Mouse (Mus musculus): ENCODE measurements around the gene Dnajb14. TPM values are rescaled to one million over a fixed set of nuclear protein-coding genes. Genes with fewer than 3 reads are reported as not detected.

Gene Dnajb14
- polyA plus RNA-seq, 1 experiment, result 6.1 TPM

GRCm38 (mm10) chr3:137868094-137868913 is 829 bp downstream of the Dnajb14 start:
- Histone ChIP-seq H3K4me1 (ENCODE audit: control insufficient read depth, insufficient read depth, low read length) (peaks cover 4% of the 10 kb centered on the region; the same call in 1 of the 2 replicates), H3K4me3 (replicated peaks; ENCODE audit: extremely low read depth, low read depth, low read length) (peak overlapping the region; percentile 93)
- no peak for TF ChIP-seq POLR2A (IDR thresholded peaks at IDR 0.05; ENCODE audit: borderline replicate concordance, extremely low read depth, low read depth, low read length)
- no peak for TF ChIP-seq CTCF (IDR thresholded peaks at IDR 0.05; ENCODE audit: insufficient read depth, low read length)
- 3% methylated on average over 26 of the region's 26 CpGs for WGBS
- DNase-seq, result no peak

GRCm38 (mm10) chr3:137869395-137869794 is 1.9 kb downstream of the Dnajb14 start:
- DNase-seq, result no peak
- 92% methylated on average over 9 of the region's 9 CpGs for WGBS
- Histone ChIP-seq H3K4me1 (ENCODE audit: control insufficient read depth, insufficient read depth, low read length) (peaks cover 4% of the 10 kb centered on the region; the same call in 1 of the 2 replicates), H3K4me3 (replicated peaks; ENCODE audit: extremely low read depth, low read depth, low read length) (no peak overlapping the region)
- TF ChIP-seq POLR2A (IDR thresholded peaks at IDR 0.05; ENCODE audit: borderline replicate concordance, extremely low read depth, low read depth, low read length), result no peak
- no peak for TF ChIP-seq CTCF (IDR thresholded peaks at IDR 0.05; ENCODE audit: insufficient read depth, low read length)

- no peak for DNase-seq
- TF ChIP-seq POLR2A (IDR thresholded peaks at IDR 0.05; ENCODE audit: borderline replicate concordance, extremely low read depth, low read depth, low read length), result no peak
- TF ChIP-seq CTCF (IDR thresholded peaks at IDR 0.05; ENCODE audit: insufficient read depth, low read length), result no peak
- H3K4me3 ChIP-seq (replicated peaks; ENCODE audit: extremely low read depth, low read depth, low read length), result no peak overlapping the region
- 50% methylated on average over 3 of the region's 3 CpGs for WGBS
- H3K4me1 ChIP-seq (ENCODE audit: control insufficient read depth, insufficient read depth, low read length), result peaks cover 3% of the 10 kb centered on the region; the same call in 1 of the 2 replicates
These were observed 11.8 kb downstream of the Dnajb14 start for GRCm38 (mm10) chr3:137879313-137879712.

GRCm38 (mm10) chr3:137880109-137880748 is 12.8 kb downstream of the Dnajb14 start:
- peaks cover 3% of the 10 kb centered on the region; the same call in 1 of the 2 replicates for H3K4me1 ChIP-seq (ENCODE audit: control insufficient read depth, insufficient read depth, low read length)
- WGBS, result 33% methylated on average over 4 of the region's 4 CpGs
- DNase-seq, result no peak
- no peak for TF ChIP-seq CTCF (IDR thresholded peaks at IDR 0.05; ENCODE audit: insufficient read depth, low read length)
- no peak for TF ChIP-seq POLR2A (IDR thresholded peaks at IDR 0.05; ENCODE audit: borderline replicate concordance, extremely low read depth, low read depth, low read length)
- no peak overlapping the region for H3K4me3 ChIP-seq (replicated peaks; ENCODE audit: extremely low read depth, low read depth, low read length)

- Histone ChIP-seq H3K4me1 (ENCODE audit: control insufficient read depth, insufficient read depth, low read length) (peaks cover 3% of the 10 kb centered on the region; the same call in 1 of the 2 replicates), H3K4me3 (replicated peaks; ENCODE audit: extremely low read depth, low read depth, low read length) (no peak overlapping the region)
- 93% methylated on average over 5 of the region's 5 CpGs for WGBS
- TF ChIP-seq POLR2A (IDR thresholded peaks at IDR 0.05; ENCODE audit: borderline replicate concordance, extremely low read depth, low read depth, low read length), result no peak
- TF ChIP-seq CTCF (IDR thresholded peaks at IDR 0.05; ENCODE audit: insufficient read depth, low read length), result no peak
- no peak for DNase-seq
These were observed 13.6 kb downstream of the Dnajb14 start for GRCm38 (mm10) chr3:137881093-137881492.

GRCm38 (mm10) chr3:137887961-137888360 is 20.5 kb downstream of the Dnajb14 start:
- WGBS, result 78% methylated on average over 7 of the region's 7 CpGs
- Histone ChIP-seq H3K4me3 (replicated peaks; ENCODE audit: extremely low read depth, low read depth, low read length) (no peak overlapping the region), H3K4me1 (ENCODE audit: control insufficient read depth, insufficient read depth, low read length) (no peaks in the 10 kb centered on the region; the same call in 1 of the 2 replicates)
- no peak for DNase-seq
- TF ChIP-seq CTCF (IDR thresholded peaks at IDR 0.05; ENCODE audit: insufficient read depth, low read length) (no peak), POLR2A (IDR thresholded peaks at IDR 0.05; ENCODE audit: borderline replicate concordance, extremely low read depth, low read depth, low read length) (no peak)

- TF ChIP-seq POLR2A (IDR thresholded peaks at IDR 0.05; ENCODE audit: borderline replicate concordance, extremely low read depth, low read depth, low read length) (no peak), CTCF (IDR thresholded peaks at IDR 0.05; ENCODE audit: insufficient read depth, low read length) (no peak)
- no peak overlapping the region for H3K4me3 ChIP-seq (replicated peaks; ENCODE audit: extremely low read depth, low read depth, low read length)
- DNase-seq, result no peak
- no peaks in the 10 kb centered on the region; the same call in 1 of the 2 replicates for H3K4me1 ChIP-seq (ENCODE audit: control insufficient read depth, insufficient read depth, low read length)
- WGBS, result 77% methylated on average over 3 of the region's 3 CpGs
These were observed 23.6 kb downstream of the Dnajb14 start for GRCm38 (mm10) chr3:137891089-137891488.

- TF ChIP-seq CTCF (IDR thresholded peaks at IDR 0.05; ENCODE audit: insufficient read depth, low read length), result no peak
- no peak for TF ChIP-seq POLR2A (IDR thresholded peaks at IDR 0.05; ENCODE audit: borderline replicate concordance, extremely low read depth, low read depth, low read length)
- DNase-seq, result no peak
- Histone ChIP-seq H3K4me3 (replicated peaks; ENCODE audit: extremely low read depth, low read depth, low read length) (no peak overlapping the region), H3K4me1 (ENCODE audit: control insufficient read depth, insufficient read depth, low read length) (no peaks in the 10 kb centered on the region; the same call in 1 of the 2 replicates)
- 91% methylated on average over 4 of the region's 4 CpGs for WGBS
These were observed 24.6 kb downstream of the Dnajb14 start for GRCm38 (mm10) chr3:137892118-137892517.

- Histone ChIP-seq H3K4me3 (replicated peaks; ENCODE audit: extremely low read depth, low read depth, low read length) (no peak overlapping the region), H3K4me1 (ENCODE audit: control insufficient read depth, insufficient read depth, low read length) (no peaks in the 10 kb centered on the region; the same call in 1 of the 2 replicates)
- no peak for DNase-seq
- no peak for TF ChIP-seq CTCF (IDR thresholded peaks at IDR 0.05; ENCODE audit: insufficient read depth, low read length)
- no peak for TF ChIP-seq POLR2A (IDR thresholded peaks at IDR 0.05; ENCODE audit: borderline replicate concordance, extremely low read depth, low read depth, low read length)
- 84% methylated on average over 4 of the region's 4 CpGs for WGBS
These were observed 26.3 kb downstream of the Dnajb14 start for GRCm38 (mm10) chr3:137893789-137894188.
